Mouse (Mus musculus) heart, embryonic 11.5 days (tissue): ENCODE results near the gene Wdr13. TPM values are rescaled to one million over a fixed set of nuclear protein-coding genes. Genes with fewer than 3 reads are reported as not detected.

Experiments used
- ATAC-seq: fragments of 200-750 bp; cut with Nextera tagmentation; replicated peaks from 2 replicates; pipeline ENCODE4 v1.8.0; 2017; ENCODE audit warnings: moderate library complexity; ENCODE audit not compliant: insufficient number of reproducible peaks, low FRiP score, low TSS enrichment
- H3K27ac ChIP-seq: fragments of 300-500 bp; sonication (generic); 2 replicates; pipeline ENCODE4 v1.5.1; 2014; ENCODE audit warnings: mild to moderate bottlenecking, low read depth, low read length
- H3K27me3 ChIP-seq: fragments of 300-500 bp; sonication (generic); 2 replicates; pipeline ENCODE4 v1.6.1; 2014; ENCODE audit warnings: mild to moderate bottlenecking, low read length, mixed read lengths; ENCODE audit not compliant: control insufficient read depth, insufficient read depth
- H3K36me3 ChIP-seq: fragments of 300-500 bp; sonication (generic); 2 replicates; pipeline ENCODE4 v1.6.1; 2014; ENCODE audit warnings: mild to moderate bottlenecking, low read length, moderate library complexity, mixed read lengths; ENCODE audit not compliant: control insufficient read depth, insufficient read depth
- H3K4me1 ChIP-seq: fragments of 300-500 bp; sonication (generic); 2 replicates; pipeline ENCODE4 v1.6.1; 2014; ENCODE audit warnings: low read length; ENCODE audit not compliant: control insufficient read depth, insufficient read depth
- H3K4me2 ChIP-seq: fragments of 300-500 bp; sonication (generic); 2 replicates; pipeline ENCODE4 v1.6.1; 2014; ENCODE audit warnings: mild to moderate bottlenecking, moderate library complexity
- H3K4me3 ChIP-seq: fragments of 300-500 bp; sonication (generic); 2 replicates; pipeline ENCODE4 v1.5.1; 2014; ENCODE audit warnings: low read depth, low read length
- H3K9ac ChIP-seq: fragments of 300-500 bp; sonication (generic); 2 replicates; pipeline ENCODE4 v1.6.1; 2014; ENCODE audit warnings: mild to moderate bottlenecking, low read depth, low read length, moderate library complexity
- H3K9me3 ChIP-seq: fragments of 300-500 bp; sonication (generic); replicated peaks from 2 replicates; pipeline ENCODE4 v1.6.1; 2016; ENCODE audit warnings: low read length; ENCODE audit not compliant: control insufficient read depth
- WGBS: fragments of 180-500 bp; shearing (Covaris S2); extraction: QIAGEN DNeasy Blood & Tissue Kit; methylation state at CpG from one replicate; pipeline ENCODE4 v1.1.7; 2014; ENCODE audit not compliant: insufficient replicate concordance; 5-methylcytosine and 5-hydroxymethylcytosine counted together
- polyA plus RNA-seq: library from polyadenylated mRNA; unstranded; fragments of >200 nt; fragmentation: Nextera tagmentation; extraction: Ambion mirVana; gene quantifications from 2 replicates; pipeline ENCODE4 v1.2.1, GENCODE M21; 2014

The Wdr13 gene
- 21.8 and 22.6 TPM in 2 replicates for polyA plus RNA-seq

- Histone ChIP-seq H3K4me3 (peak within 1 kb of the TSS; percentile 52), H3K9me3 (no peaks in the 10 kb centered on the region), H3K9ac (peak within 1 kb of the TSS; percentile 76), H3K36me3 (no peaks in the 10 kb centered on the region), H3K27me3 (no peaks in the 10 kb centered on the region), H3K27ac (peak within 1 kb of the TSS; percentile 98), H3K4me2 (peak within 1 kb of the TSS; percentile 68), H3K4me1 (0 out of 2 replicates have a peak, but pooled peaks cover 2% of the 10 kb centered on the region)
- 10% methylated on average over 40 of the region's 40 CpGs for WGBS
- peak; percentile 87 for ATAC-seq
These were observed at the start of gene Wdr13 for GRCm38 (mm10) chrX:8132017-8132976. Gene Wdr13, minus strand, starts transcription at chrX:8132892.

GRCm38 (mm10) chrX:8179646-8180045 lies 47.0 kb upstream of the Wdr13 start:
- Histone ChIP-seq H3K27me3 (no peaks in the 10 kb centered on the region), H3K4me1 (no peaks in the 10 kb centered on the region), H3K4me2 (no peak overlapping the region), H3K4me3 (no peak overlapping the region), H3K9me3 (no peaks in the 10 kb centered on the region), H3K36me3 (no peaks in the 10 kb centered on the region), H3K27ac (no peak overlapping the region), H3K9ac (no peak overlapping the region)
- no peak for ATAC-seq
- 74% methylated on average over 5 of the region's 5 CpGs for WGBS

GRCm38 (mm10) chrX:8178871-8179270 lies 46.2 kb upstream of the Wdr13 start:
- 90% methylated on average over 2 of the region's 2 CpGs for WGBS
- no peaks in the 10 kb centered on the region for H3K9me3 ChIP-seq
- H3K4me1 ChIP-seq: no peaks in the 10 kb centered on the region
- ATAC-seq: no peak
- H3K36me3 ChIP-seq: no peaks in the 10 kb centered on the region
- no peak overlapping the region for H3K9ac ChIP-seq
- H3K4me3 ChIP-seq: no peak overlapping the region
- no peaks in the 10 kb centered on the region for H3K27me3 ChIP-seq
- H3K27ac ChIP-seq: no peak overlapping the region
- H3K4me2 ChIP-seq: no peak overlapping the region

- WGBS: 11% methylated on average over 55 of the region's 56 CpGs
- H3K27me3 ChIP-seq: no peaks in the 10 kb centered on the region
- peak; percentile 95 for ATAC-seq
These were observed 43.1 kb upstream of the Wdr13 start, which contains the start of gene Tbc1d25 for GRCm38 (mm10) chrX:8175504-8176385. Gene Tbc1d25, minus strand, starts transcription at chrX:8176181.

GRCm38 (mm10) chrX:8175169-8175503 lies 42.4 kb upstream of the Wdr13 start:
- 21% methylated on average over 4 of the region's 4 CpGs for WGBS
- Histone ChIP-seq H3K9ac (peak overlapping the region; percentile 69), H3K27ac (no peak overlapping the region), H3K4me3 (peak overlapping the region; percentile 61), H3K36me3 (no peaks in the 10 kb centered on the region), H3K4me2 (peak overlapping the region; percentile 61), H3K4me1 (no peaks in the 10 kb centered on the region), H3K9me3 (no peaks in the 10 kb centered on the region), H3K27me3 (no peaks in the 10 kb centered on the region)
- no peak; the same call in 1 of the 2 replicates for ATAC-seq

More at GRCm38 (mm10) chrX:8175504-8176385, 43.1 kb upstream of the Wdr13 start, which contains the start of gene Tbc1d25:
- H3K4me1 ChIP-seq: no peaks in the 10 kb centered on the region
- peak within 1 kb of the TSS; percentile 61 for H3K4me3 ChIP-seq
- H3K27ac ChIP-seq: peak within 1 kb of the TSS; percentile 64; the same call in 1 of the 2 replicates
- H3K36me3 ChIP-seq: no peaks in the 10 kb centered on the region
- no peaks in the 10 kb centered on the region for H3K9me3 ChIP-seq
- peak within 1 kb of the TSS; percentile 61 for H3K4me2 ChIP-seq
- peak within 1 kb of the TSS; percentile 69 for H3K9ac ChIP-seq

GRCm38 (mm10) chrX:8167716-8168647 lies 35.3 kb upstream of the Wdr13 start:
- Histone ChIP-seq H3K27me3 (no peaks in the 10 kb centered on the region), H3K9me3 (no peaks in the 10 kb centered on the region), H3K36me3 (no peaks in the 10 kb centered on the region), H3K9ac (no peak overlapping the region), H3K4me3 (no peak overlapping the region), H3K4me1 (no peaks in the 10 kb centered on the region), H3K4me2 (no peak overlapping the region), H3K27ac (no peak overlapping the region)
- WGBS: 84% methylated on average over 9 of the region's 10 CpGs
- ATAC-seq: no peak

GRCm38 (mm10) chrX:8164471-8164870 lies 31.8 kb upstream of the Wdr13 start:
- no peak overlapping the region for H3K4me2 ChIP-seq
- no peaks in the 10 kb centered on the region for H3K27me3 ChIP-seq
- H3K9ac ChIP-seq: no peak overlapping the region
- H3K9me3 ChIP-seq: no peaks in the 10 kb centered on the region
- no peak overlapping the region for H3K4me3 ChIP-seq
- WGBS: 85% methylated on average over 4 of the region's 4 CpGs
- H3K27ac ChIP-seq: no peak overlapping the region
- no peak for ATAC-seq
- H3K4me1 ChIP-seq: no peaks in the 10 kb centered on the region
- no peaks in the 10 kb centered on the region for H3K36me3 ChIP-seq
